Mouse (Mus musculus) intestine, embryonic 16.5 days (tissue): ENCODE data around the gene Zfp131. TPM values are rescaled to one million over a fixed set of nuclear protein-coding genes. Genes with fewer than 3 reads are reported as not detected.

Experiments used
- ATAC-seq: fragments of 200-750 bp; cut with Nextera tagmentation; 2 replicates; pipeline ENCODE4 v1.8.0; 2017; ENCODE audit warnings: moderate TSS enrichment, moderate library complexity
- H3K27ac ChIP-seq: fragments of 300-500 bp; sonication (generic); 2 replicates; pipeline ENCODE4 v1.5.1; 2014; ENCODE audit warnings: mild to moderate bottlenecking, low read length
- H3K27me3 ChIP-seq: fragments of 300-500 bp; sonication (generic); replicated peaks from 2 replicates; pipeline ENCODE4 v1.6.1; 2014; ENCODE audit warnings: low read length, control low read depth, mixed read lengths; ENCODE audit not compliant: control insufficient read depth, insufficient read depth
- H3K36me3 ChIP-seq: fragments of 300-500 bp; sonication (generic); 2 replicates; pipeline ENCODE4 v1.6.1; 2014; ENCODE audit warnings: low read length, control low read depth; ENCODE audit not compliant: control insufficient read depth, insufficient read depth
- H3K4me1 ChIP-seq: fragments of 300-500 bp; sonication (generic); 2 replicates; pipeline ENCODE4 v1.6.1; 2014; ENCODE audit warnings: low read length, control low read depth, mixed read lengths; ENCODE audit not compliant: control insufficient read depth, insufficient read depth
- H3K4me2 ChIP-seq: fragments of 300-500 bp; sonication (generic); 2 replicates; pipeline ENCODE4 v1.6.1; 2014; ENCODE audit warnings: low read depth, low read length, control low read depth
- H3K4me3 ChIP-seq: fragments of 300-500 bp; sonication (generic); 2 replicates; pipeline ENCODE4 v1.5.1; 2014; ENCODE audit warnings: mild to moderate bottlenecking, low read length
- H3K9ac ChIP-seq: fragments of 300-500 bp; sonication (generic); 2 replicates; pipeline ENCODE4 v1.6.1; 2014; ENCODE audit warnings: low read depth, low read length
- H3K9me3 ChIP-seq: fragments of 300-500 bp; sonication (generic); 2 replicates; pipeline ENCODE4 v1.6.1; 2016; ENCODE audit warnings: low read length, control low read depth; ENCODE audit not compliant: control insufficient read depth
- WGBS: fragments of 180-500 bp; shearing (Covaris S2); extraction: QIAGEN DNeasy Blood & Tissue Kit; methylation state at CpG from one replicate; pipeline ENCODE4 v1.1.7; 2014; 5-methylcytosine and 5-hydroxymethylcytosine counted together
- polyA plus RNA-seq: library from polyadenylated mRNA; unstranded; fragments of >200 nt; fragmentation: Nextera tagmentation; extraction: Ambion mirVana; gene quantifications from 2 replicates; pipeline ENCODE4 v1.2.1, GENCODE M21; 2015

The Zfp131 gene
- polyA plus RNA-seq, 1 experiment from 2014 or later, result 21.4 TPM

DNA sequence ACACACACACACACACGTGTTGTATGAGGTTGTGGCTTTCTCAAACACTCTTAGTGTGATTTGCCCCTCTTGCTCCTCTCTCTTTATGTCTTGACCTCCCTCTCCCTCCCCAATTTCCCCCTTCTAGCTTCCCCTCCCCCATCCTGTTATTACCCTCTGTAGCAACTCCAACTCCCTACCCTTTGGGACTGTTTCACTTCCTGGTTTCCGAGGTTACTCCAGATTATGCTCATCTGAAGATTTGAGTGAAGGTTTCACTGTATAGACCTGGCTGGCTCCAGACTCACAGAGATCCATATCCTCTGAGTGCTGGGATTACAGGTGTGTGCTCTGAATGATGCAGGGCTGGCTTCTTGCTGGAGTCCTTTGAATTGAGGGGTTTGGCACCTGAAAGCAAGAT, 18.2 kb upstream of the Zfp131 start:
- WGBS, result 67% methylated on average over 2 of the region's 2 CpGs
- no peak for ATAC-seq
- H3K36me3 ChIP-seq, result no peaks in the 10 kb centered on the region
- H3K9ac ChIP-seq, result no peak overlapping the region
- no peaks in the 10 kb centered on the region for H3K9me3 ChIP-seq
- H3K4me1 ChIP-seq, result no peaks in the 10 kb centered on the region
- no peak overlapping the region for H3K4me2 ChIP-seq
- no peak overlapping the region for H3K4me3 ChIP-seq
- no peak overlapping the region for H3K27ac ChIP-seq
- H3K27me3 ChIP-seq, result no peaks in the 10 kb centered on the region

DNA sequence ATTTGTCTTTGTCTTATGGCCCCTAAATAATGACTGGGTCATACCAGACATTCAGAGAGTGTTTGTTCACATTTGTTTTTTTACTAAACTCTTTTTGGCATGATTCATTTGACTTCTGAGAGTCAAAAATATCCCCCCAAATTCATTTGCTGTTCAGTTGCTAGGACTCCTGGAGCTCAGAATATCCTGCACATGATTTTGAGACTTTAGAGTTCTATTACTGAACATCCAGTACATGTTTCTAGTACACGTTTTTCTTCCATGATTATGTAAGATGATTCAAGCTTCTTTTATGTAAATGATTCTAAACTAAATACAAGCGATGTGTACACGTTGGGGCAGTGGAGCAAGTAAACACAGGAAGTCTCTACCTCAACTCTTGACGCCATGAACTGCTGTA, 7.0 kb upstream of the Zfp131 start:
- 47% methylated on average over 4 of the region's 4 CpGs for WGBS
- ATAC-seq, result no peak
- no peak overlapping the region for H3K4me2 ChIP-seq

DNA sequence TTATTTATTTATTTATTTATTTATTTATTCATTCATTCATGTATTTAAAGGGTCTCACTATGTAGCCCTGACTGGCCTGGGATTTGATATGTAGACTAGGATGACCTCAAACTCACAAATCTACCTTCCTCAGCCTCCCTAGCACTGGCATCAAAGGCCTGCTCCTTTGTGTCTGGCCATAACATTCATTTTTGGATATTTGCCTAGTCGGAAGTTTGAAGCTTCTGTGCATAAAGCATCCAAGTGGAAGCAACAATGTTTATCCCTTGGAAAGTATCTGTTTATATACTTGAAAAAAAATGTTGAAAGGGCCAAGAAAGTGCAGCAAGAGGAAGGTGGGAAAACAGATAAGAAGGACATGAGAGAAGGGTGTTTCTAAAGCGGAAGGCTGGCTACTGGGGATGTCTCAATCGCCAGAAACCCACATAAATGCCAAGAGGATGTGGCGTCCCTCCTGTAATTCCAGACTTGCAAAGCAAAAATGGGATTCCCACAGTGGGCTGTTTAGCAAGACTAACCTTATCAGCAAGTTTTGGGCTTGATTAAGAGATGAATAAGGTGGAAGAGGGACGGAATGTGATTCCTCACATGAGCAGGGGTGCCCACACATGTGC, 2.2 kb upstream of the Zfp131 start:
- H3K4me3 ChIP-seq, result no peak overlapping the region
- no peaks in the 10 kb centered on the region for H3K9me3 ChIP-seq
- ATAC-seq, result no peak
- WGBS, result 72% methylated on average over 5 of the region's 5 CpGs
- H3K27ac ChIP-seq, result no peak overlapping the region
- H3K4me2 ChIP-seq, result no peak overlapping the region
- H3K27me3 ChIP-seq, result no peaks in the 10 kb centered on the region
- peaks cover 11% of the 10 kb centered on the region for H3K4me1 ChIP-seq
- no peak overlapping the region for H3K9ac ChIP-seq
- no peaks in the 10 kb centered on the region for H3K36me3 ChIP-seq

More for the DNA sequence above, 7.0 kb upstream of the Zfp131 start:
- H3K9me3 ChIP-seq, result no peaks in the 10 kb centered on the region
- H3K9ac ChIP-seq, result no peak overlapping the region
- H3K4me3 ChIP-seq, result no peak overlapping the region
- no peaks in the 10 kb centered on the region for H3K36me3 ChIP-seq
- no peaks in the 10 kb centered on the region for H3K4me1 ChIP-seq
- no peak overlapping the region for H3K27ac ChIP-seq
- no peaks in the 10 kb centered on the region for H3K27me3 ChIP-seq

- no peaks in the 10 kb centered on the region for H3K9me3 ChIP-seq
- ATAC-seq, result no peak
- WGBS, result 5% methylated on average over 18 of the region's 18 CpGs
- peak overlapping the region; percentile 67 for H3K4me2 ChIP-seq
- peak overlapping the region; percentile 83 for H3K4me3 ChIP-seq
- H3K9ac ChIP-seq, result peak overlapping the region; percentile 85
- peak overlapping the region; percentile 94 for H3K27ac ChIP-seq
- peaks cover 2% of the 10 kb centered on the region; the same call in 1 of the 2 replicates for H3K36me3 ChIP-seq
- H3K27me3 ChIP-seq, result no peaks in the 10 kb centered on the region
- H3K4me1 ChIP-seq, result peaks cover 11% of the 10 kb centered on the region
Observed at GRCm38 (mm10) chr13:119791580-119792135, 969 bp upstream of the Zfp131 start.

- peaks cover 11% of the 10 kb centered on the region for H3K4me1 ChIP-seq
- peak overlapping the region; percentile 94 for H3K27ac ChIP-seq
- under 1% methylated on average over 60 of the region's 66 CpGs for WGBS
- H3K4me2 ChIP-seq, result peak overlapping the region; percentile 65
- H3K9ac ChIP-seq, result peak overlapping the region; percentile 93
- peaks cover 2% of the 10 kb centered on the region; the same call in 1 of the 2 replicates for H3K36me3 ChIP-seq
- ATAC-seq, result peak; percentile 68
- no peaks in the 10 kb centered on the region for H3K27me3 ChIP-seq
- H3K9me3 ChIP-seq, result no peaks in the 10 kb centered on the region
- H3K4me3 ChIP-seq, result peak overlapping the region; percentile 83
Observed at GRCm38 (mm10) chr13:119789851-119790717, 605 bp downstream of the Zfp131 start.

- Histone ChIP-seq H3K4me3 (no peak overlapping the region), H3K9me3 (no peaks in the 10 kb centered on the region), H3K27ac (no peak overlapping the region), H3K4me1 (no peaks in the 10 kb centered on the region), H3K4me2 (no peak overlapping the region), H3K36me3 (peaks cover 13% of the 10 kb centered on the region), H3K9ac (no peak overlapping the region), H3K27me3 (no peaks in the 10 kb centered on the region)
- ATAC-seq, result no peak
- WGBS, result 87% methylated on average over 4 of the region's 4 CpGs
Observed at GRCm38 (mm10) chr13:119783581-119783980, 7.1 kb downstream of the Zfp131 start.

GRCm38 (mm10) chr13:119768541-119768940, 22.1 kb downstream of the Zfp131 start:
- H3K27me3 ChIP-seq, result no peaks in the 10 kb centered on the region
- H3K9me3 ChIP-seq, result no peaks in the 10 kb centered on the region
- no peak overlapping the region for H3K27ac ChIP-seq
- no peak overlapping the region for H3K4me2 ChIP-seq
- no peak overlapping the region for H3K4me3 ChIP-seq
- H3K4me1 ChIP-seq, result no peaks in the 10 kb centered on the region
- H3K36me3 ChIP-seq, result peaks cover 15% of the 10 kb centered on the region
- WGBS, result 86% methylated on average over 6 of the region's 6 CpGs
- H3K9ac ChIP-seq, result no peak overlapping the region
- ATAC-seq, result no peak

- H3K27me3 ChIP-seq, result no peaks in the 10 kb centered on the region
- H3K9me3 ChIP-seq, result no peaks in the 10 kb centered on the region
- no peaks in the 10 kb centered on the region for H3K4me1 ChIP-seq
- 93% methylated on average over 7 of the region's 7 CpGs for WGBS
- no peak for ATAC-seq
- H3K36me3 ChIP-seq, result peaks cover 17% of the 10 kb centered on the region
- H3K4me2 ChIP-seq, result no peak overlapping the region
- H3K27ac ChIP-seq, result no peak overlapping the region
- no peak overlapping the region for H3K4me3 ChIP-seq
- H3K9ac ChIP-seq, result no peak overlapping the region
Observed at GRCm38 (mm10) chr13:119766480-119766879, 24.2 kb downstream of the Zfp131 start.

- H3K9ac ChIP-seq, result no peak overlapping the region
- H3K4me3 ChIP-seq, result no peak overlapping the region
- no peak for ATAC-seq
- no peaks in the 10 kb centered on the region for H3K36me3 ChIP-seq
- H3K27me3 ChIP-seq, result no peaks in the 10 kb centered on the region
- peaks cover 12% of the 10 kb centered on the region for H3K4me1 ChIP-seq
- no peak overlapping the region for H3K27ac ChIP-seq
- H3K9me3 ChIP-seq, result no peaks in the 10 kb centered on the region
- WGBS, result 30% methylated on average over 5 of the region's 5 CpGs
- no peak overlapping the region for H3K4me2 ChIP-seq
Observed at GRCm38 (mm10) chr13:119756831-119757230, 33.9 kb downstream of the Zfp131 start.
